Mouse (Mus musculus): ENCODE measurements around the gene Dnah9.

The Dnah9 gene

DNA sequence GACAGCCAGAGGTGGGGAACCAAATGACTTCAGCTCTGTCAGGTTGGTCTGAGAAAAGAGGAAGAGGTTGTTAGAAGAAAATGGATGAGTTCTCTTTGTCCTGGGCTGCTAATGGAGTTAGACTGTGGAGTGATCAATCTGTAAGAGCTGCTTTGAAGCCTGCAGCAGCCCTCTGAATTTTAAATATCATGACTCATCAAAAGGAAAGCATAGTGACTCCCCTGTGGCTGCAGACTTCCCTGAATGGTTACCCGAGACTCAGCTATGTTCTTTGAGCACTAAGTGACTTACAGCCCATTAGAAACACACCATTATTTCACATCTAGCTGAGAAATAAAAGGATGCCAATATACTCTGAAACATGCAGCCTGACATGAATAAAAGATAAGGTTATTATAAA is 240.4 kb downstream of the Dnah9 start:
- no peak for DNase-seq (ENCODE audit: low read depth, low spot score)

DNA sequence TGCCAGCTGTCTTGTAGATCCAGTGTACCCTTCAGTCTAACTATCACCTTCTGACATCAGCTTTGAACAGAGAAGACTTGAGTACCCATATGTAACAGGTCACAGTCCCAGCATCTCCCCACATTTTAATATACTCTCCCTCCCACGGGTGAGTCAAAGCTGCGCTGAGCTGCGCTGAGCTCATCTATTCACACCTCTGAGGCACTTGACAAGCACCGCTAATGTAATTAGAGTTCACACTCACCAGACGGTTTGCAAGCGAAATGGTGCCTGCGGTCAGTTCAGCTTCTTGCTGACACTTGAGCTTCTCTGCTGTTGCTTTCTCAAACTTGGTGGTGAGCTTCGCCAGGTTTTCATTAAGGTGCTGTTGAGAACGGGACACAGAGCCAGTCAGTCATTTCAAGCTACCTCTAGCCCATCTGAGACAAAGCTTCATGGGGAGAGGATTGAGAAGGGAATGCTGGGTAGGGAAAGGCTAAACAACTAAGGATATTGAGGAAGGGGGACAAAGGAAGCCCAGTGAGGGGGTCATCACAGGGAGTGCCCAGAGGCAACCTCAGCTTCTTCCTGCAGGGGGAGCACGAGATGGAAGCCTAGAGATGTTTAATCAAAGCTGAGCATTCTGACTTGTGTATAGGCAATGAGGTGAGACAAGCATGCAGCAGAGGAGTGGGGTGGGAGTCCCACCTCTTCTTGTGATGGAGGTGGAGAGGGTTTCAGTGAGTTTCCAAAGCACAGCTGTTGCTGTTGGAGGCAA is 249.7 kb downstream of the Dnah9 start:
- no peak for DNase-seq (ENCODE audit: low read depth, low spot score)

GRCm38 (mm10) chr11:65909195-65909594 is 259.2 kb downstream of the Dnah9 start:
- DNase-seq (ENCODE audit: low read depth, low spot score) = no peak

DNA sequence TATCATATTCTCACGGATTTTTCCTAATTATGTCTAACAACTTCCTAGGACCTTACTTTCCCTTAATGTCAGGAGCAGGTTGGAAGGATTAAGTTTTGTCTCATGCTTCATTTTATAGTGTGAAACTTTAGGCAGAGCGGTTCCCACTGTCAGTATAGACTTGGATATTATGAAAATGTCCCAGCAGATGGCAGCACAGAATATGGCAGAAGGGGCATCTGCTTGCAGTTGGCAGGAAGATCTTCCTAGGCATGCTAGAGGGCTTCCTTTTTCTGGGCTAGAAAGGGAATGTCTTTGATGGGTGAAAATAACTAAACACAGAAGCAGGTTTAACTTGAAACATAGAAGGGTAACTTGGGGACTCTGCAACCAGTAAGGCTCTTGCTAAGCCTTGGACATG is 262.9 kb downstream of the Dnah9 start:
- DNase-seq (ENCODE audit: low read depth, low spot score) = peak; percentile 52

DNA sequence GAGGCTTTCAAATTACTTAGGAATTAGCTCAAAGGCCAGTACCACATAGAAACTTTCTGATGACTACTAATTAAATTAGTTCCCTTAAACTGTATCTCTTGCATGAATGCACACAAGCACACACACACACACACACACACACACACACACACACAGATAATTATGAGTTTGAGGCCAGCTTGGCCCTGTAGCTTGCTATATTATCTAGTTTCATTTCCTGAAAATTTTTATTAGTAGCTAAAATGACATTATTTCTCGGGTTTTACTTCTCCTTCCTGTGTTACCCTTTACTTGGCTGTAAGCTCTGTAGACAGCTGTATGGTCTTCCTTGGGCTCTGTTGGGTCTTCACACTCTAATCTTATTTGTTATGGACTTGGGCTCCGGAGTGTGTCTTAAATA is 264.4 kb downstream of the Dnah9 start:
- DNase-seq (ENCODE audit: low read depth, low spot score) = no peak

DNA sequence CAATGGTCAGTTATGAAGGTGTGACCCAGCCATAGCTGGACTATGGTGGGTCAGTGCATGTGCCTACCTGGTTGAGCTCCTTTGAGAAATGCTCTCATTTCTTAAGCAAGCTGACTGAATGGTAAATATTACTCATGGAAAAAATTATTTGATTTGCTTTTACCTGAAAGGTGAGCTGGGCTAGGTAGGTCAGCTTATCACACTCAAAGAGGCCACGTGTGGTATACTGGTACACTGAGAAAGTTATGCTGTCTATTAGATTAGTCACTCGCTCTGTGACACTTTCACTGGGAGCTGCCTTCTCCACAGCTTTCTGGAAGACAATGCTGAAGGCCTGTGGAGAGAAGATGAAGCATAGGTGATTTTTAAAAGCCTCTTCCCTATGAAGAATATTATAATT is 286.9 kb downstream of the Dnah9 start:
- no peak for DNase-seq (ENCODE audit: low read depth, low spot score)

DNA sequence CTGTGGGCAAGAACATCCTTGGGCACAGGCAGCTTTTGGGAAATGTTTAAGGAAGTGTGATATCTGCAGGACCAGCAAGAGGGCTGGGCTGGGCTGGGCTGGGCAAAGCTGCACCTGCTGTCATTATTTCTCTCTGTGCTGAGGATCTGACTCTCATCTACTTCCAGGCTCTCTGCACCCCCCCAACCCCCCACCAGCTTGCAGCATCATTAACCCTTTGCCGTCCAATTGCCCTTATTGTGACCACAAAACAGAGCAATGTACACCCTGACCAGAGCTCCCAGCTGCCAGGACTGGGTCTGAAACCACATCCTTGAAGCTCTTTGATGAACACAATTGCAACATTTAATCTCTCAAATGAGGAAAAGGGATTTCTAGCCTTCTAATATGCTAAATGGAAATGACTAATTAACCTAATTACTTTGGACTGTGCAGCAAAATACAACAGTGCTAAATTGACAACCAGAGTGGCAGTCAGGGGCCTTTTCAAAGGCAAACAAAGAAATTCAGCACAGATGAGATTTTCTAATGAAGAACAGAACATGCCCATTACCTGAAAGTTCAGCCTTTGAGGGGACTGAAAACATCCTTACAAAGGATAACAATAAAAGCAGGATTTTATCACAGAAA is 291.1 kb downstream of the Dnah9 start:
- DNase-seq (ENCODE audit: low read depth, low spot score) = no peak

GRCm38 (mm10) chr11:65861476-65861875 is 306.9 kb downstream of the Dnah9 start:
- DNase-seq (ENCODE audit: low read depth, low spot score) = no peak

DNA sequence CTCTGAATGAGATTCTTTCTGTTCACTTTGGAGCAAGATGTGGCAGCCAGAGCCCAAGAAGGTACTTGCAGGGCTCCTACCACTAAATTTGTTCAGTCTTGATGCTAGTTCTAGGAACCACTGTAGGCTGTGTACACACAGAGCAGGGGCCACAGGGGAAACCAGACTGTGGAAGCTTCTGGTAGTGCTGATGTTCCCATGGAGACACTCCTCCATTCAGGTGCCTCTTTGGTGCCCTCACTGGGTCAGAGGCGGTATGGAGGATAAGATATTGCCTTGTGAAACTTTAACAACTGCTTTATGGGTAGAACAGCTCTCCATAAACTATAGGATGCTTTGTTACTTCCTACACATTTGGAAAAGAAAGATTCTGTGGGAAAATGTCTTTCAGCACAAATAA is 316.3 kb downstream of the Dnah9 start:
- no peak for DNase-seq (ENCODE audit: low read depth, low spot score)

DNA sequence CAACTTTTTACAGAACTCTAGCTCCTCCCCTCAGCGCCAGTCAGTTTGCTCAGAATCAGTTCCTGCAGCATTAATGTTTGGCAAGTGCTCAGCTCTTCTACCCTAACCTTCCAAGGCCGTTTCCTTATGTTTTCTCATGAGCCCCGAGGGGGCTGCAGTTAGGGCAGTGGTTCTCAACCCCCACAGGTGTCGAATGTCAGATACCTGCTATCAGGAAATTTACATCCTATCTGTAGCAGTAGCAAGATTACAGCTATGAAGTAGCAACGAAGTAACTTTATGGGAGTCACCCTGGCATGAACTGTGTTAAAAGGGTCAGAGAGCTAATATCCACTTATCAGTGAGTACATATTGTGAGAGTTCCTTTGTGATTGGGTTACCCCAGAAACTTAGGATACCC is 321.9 kb downstream of the Dnah9 start:
- no peak for DNase-seq (ENCODE audit: low read depth, low spot score)

DNA sequence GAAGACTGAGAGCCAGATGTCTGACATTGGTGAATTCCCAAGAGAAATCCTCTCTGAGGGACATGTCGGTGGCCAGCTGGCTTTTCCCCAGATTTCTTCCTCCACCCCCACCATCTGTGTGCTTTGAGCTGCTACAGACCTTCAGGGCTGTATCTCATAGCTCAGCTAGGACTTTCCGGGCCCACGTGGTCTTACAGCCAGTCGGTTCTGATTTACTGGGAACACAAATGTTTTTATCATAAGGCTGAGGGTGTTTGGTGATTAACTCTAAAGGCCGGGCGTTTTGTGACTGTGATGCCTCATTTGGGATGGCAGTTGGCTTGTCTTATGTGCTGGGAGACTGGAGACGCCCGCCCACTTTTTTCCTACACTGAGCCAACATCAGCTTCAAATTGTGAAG is 329.4 kb downstream of the Dnah9 start:
- peak; percentile 65 for DNase-seq (ENCODE audit: low read depth, low spot score)

DNA sequence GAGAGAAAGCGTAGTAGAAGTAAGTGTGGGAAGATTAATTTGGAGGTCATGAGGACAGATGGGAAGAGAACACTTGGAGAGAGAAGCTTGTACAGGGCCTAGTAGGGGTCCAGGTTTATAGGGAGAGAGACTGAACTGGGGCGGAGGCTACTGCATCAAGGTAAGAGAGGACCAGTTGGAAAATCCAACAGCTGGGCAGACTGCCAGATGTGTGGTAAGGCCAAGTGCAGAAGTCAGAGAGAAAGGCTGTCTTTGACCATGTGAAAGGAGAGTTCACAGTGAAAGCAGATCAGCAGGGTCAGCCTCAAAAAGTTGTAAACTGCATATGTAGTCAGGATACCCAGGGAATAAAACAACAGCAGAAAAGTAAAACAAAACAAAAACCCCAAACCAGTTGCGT is 343.8 kb downstream of the Dnah9 start:
- DNase-seq (ENCODE audit: low read depth, low spot score) = no peak

DNA sequence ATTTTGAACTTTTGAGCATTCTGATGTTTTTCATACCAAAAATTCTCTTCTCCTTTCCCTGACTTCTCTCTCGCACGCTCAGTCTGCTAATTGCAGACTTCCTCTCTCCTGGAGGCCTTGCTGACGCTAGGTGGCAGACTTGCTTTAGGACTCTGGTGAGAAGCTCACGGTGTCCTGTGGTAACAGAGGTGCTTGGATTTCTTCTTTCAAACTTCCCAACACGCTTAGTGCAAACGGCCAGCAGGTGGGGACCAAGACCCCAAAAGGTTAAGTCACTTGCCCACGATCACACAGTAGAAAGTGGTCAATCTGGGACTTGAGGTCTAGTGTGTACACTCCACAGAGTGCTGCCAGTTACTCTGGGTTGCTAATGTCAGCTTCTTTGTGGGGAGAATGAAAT is 347.5 kb downstream of the Dnah9 start:
- DNase-seq (ENCODE audit: low read depth, low spot score) = peak; percentile 33

- no peak for DNase-seq (ENCODE audit: low read depth, low spot score)
These were observed 348.1 kb downstream of the Dnah9 start for GRCm38 (mm10) chr11:65820280-65820679.

GRCm38 (mm10) chr11:65818193-65818592 is 350.2 kb downstream of the Dnah9 start:
- no peak for DNase-seq (ENCODE audit: low read depth, low spot score)

DNA sequence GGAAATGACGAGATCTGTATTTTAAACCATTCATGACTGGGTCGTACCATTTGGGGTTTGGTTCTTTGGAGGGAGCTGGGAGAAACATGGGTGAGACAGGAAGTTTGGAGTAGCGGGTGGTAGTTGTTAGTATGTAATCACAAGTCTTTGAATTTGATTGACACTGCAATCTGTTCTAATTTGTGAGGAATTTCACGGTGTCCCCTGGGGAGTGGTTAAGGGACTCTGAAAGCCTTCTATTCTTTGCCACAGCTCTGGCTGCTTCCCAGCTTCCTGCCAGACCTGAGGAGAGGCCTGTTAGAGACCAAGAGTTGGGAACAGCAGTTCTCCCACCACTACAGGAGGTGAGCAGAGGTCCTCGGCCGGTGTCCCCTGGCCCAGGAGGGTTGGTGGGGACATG is 352.1 kb downstream of the Dnah9 start:
- DNase-seq (ENCODE audit: low read depth, low spot score) = no peak

DNA sequence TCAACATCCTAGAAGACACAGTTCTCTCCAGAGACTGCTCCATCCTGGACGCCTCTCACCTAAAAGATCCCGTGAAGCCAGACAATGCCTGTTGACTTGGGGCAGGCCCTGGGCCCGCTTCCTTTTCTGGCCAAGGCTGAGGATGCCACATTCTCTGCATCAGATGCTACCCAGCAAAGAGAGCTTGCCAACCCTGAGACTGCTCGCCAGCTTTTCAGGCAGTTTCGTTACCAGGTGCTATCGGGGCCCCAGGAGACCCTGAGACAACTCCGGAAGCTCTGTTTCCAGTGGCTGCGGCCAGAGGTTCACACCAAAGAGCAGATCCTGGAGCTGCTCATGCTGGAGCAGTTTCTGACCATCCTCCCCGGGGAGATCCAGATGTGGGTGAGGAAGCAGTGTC is 354.0 kb downstream of the Dnah9 start:
- DNase-seq (ENCODE audit: low read depth, low spot score) = no peak

GRCm38 (mm10) chr11:65812088-65812487 is 356.3 kb downstream of the Dnah9 start:
- DNase-seq (ENCODE audit: low read depth, low spot score) = no peak

GRCm38 (mm10) chr11:65807601-65808000 is 360.8 kb downstream of the Dnah9 start:
- no peak for DNase-seq (ENCODE audit: low read depth, low spot score)

GRCm38 (mm10) chr11:65806909-65807504 is 361.3 kb downstream of the Dnah9 start, which contains the start of gene Zkscan6:
Gene Zkscan6, plus strand, starts transcription at chr11:65807175.
- peak; percentile 74 for DNase-seq (ENCODE audit: low read depth, low spot score)

GRCm38 (mm10) chr11:65806321-65806904 is 361.9 kb downstream of the Dnah9 start:
- DNase-seq (ENCODE audit: low read depth, low spot score) = peak; percentile 29

DNA sequence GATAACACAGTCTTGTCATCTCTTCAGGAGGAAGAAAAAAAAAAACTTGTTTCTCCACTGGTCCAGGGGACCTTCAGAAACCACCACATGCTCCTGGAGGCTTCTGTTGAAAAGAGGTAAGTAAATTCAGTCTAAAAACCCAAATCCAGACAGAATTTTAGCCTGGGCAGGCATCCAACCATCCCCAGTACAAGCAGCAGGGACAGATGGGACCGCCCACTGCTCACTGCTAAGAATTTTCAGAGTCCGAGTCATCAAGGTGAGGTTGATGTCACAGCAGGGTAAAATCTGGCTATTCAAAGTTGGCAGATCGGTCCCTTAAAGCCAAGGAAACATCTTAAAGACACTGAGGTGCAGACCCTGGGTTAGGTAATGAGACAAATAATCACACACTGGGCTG is 366.5 kb downstream of the Dnah9 start:
- peak; percentile 88 for DNase-seq (ENCODE audit: low read depth, low spot score)

- no peak for DNase-seq (ENCODE audit: low read depth, low spot score)
These were observed 372.5 kb downstream of the Dnah9 start for GRCm38 (mm10) chr11:65795896-65796295.

All from telencephalon, adult 2 months (tissue).